Comparison of ENCODE assay signal across 9 mouse cellular contexts in genomic region chr2:79983222-79983632, GRCm38 (mm10).
DNase-seq lines count a peak whose midpoint lies in the region; ATAC-seq and TF ChIP-seq lines count a peak whose summit lies in the region.
"Had no signal": no experiment of that assay in that cellular context is flagged by ENCODE, and none has a peak within 500 bp of the region (broad histone marks: within the 10 kb centered on the region; RNA-seq: fewer than 3 reads in every experiment).

No protein-coding gene starts in this region.

- 59% methylated on average over 9 of the region's 9 CpGs for WGBS in forebrain, embryonic 14.5 days
- WGBS in forebrain, embryonic 11.5 days: 81% methylated on average over 9 of the region's 9 CpGs
- 32% methylated on average over 9 of the region's 9 CpGs for WGBS in stomach, postnatal 0 days

- no peak overlapping the region for H3K27ac ChIP-seq in forebrain, embryonic 14.5 days (ENCODE audit: low read depth, low read length)
- no peak overlapping the region for H3K27ac ChIP-seq in forebrain, embryonic 11.5 days (ENCODE audit: low read depth, low read length)
- no peak overlapping the region for H3K27ac ChIP-seq in stomach, postnatal 0 days (replicated peaks)
- H3K27ac ChIP-seq: layer of hippocampus, adult 2 months had no signal

- no peaks in the 10 kb centered on the region for H3K36me3 ChIP-seq in forebrain, embryonic 14.5 days (ENCODE audit: control insufficient read depth, insufficient read depth, low read length)
- H3K36me3 ChIP-seq in forebrain, embryonic 11.5 days (ENCODE audit: control insufficient read depth, insufficient read depth, low read length): no peaks in the 10 kb centered on the region
- no peaks in the 10 kb centered on the region for H3K36me3 ChIP-seq in stomach, postnatal 0 days (ENCODE audit: control insufficient read depth, insufficient read depth, low read length)

- peak; percentile 79 for ATAC-seq in forebrain, embryonic 14.5 days
- ATAC-seq in forebrain, embryonic 11.5 days (replicated peaks; ENCODE audit: low FRiP score): no peak
- peak; percentile 8; the same call in 1 of the 2 replicates for ATAC-seq in stomach, postnatal 0 days (ENCODE audit: low FRiP score, low TSS enrichment)
- no peak for ATAC-seq in cerebellum, adult (ENCODE audit: insufficient number of reproducible peaks, low FRiP score, low TSS enrichment)

- H3K4me3 ChIP-seq in forebrain, embryonic 14.5 days (ENCODE audit: low read depth, low read length): no peak overlapping the region
- no peak overlapping the region for H3K4me3 ChIP-seq in forebrain, embryonic 11.5 days (ENCODE audit: low read depth, low read length)
- H3K4me3 ChIP-seq in stomach, postnatal 0 days (ENCODE audit: low read depth, low read length): no peak overlapping the region
- H3K4me3 ChIP-seq: layer of hippocampus, adult 2 months had no signal

- H3K9ac ChIP-seq in forebrain, embryonic 14.5 days (ENCODE audit: low read length): no peak overlapping the region
- H3K9ac ChIP-seq in forebrain, embryonic 11.5 days (ENCODE audit: low read length): no peak overlapping the region
- H3K9ac ChIP-seq in stomach, postnatal 0 days (ENCODE audit: low read length): no peak overlapping the region

- no peak overlapping the region for H3K4me2 ChIP-seq in forebrain, embryonic 14.5 days (ENCODE audit: low read length)
- no peak overlapping the region for H3K4me2 ChIP-seq in forebrain, embryonic 11.5 days (ENCODE audit: low read depth, low read length, severe bottlenecking)
- peak overlapping the region; percentile 31; the same call in 1 of the 2 replicates for H3K4me2 ChIP-seq in stomach, postnatal 0 days (replicated peaks; ENCODE audit: low read depth)

- DNase-seq in forebrain, embryonic 14.5 days (ENCODE audit: low spot score): peak; percentile 67
- DNase-seq in forebrain, embryonic 11.5 days (ENCODE audit: low spot score): no peak
- DNase-seq in right cerebral cortex, adult 18-20 months: peak; percentile 23
- DNase-seq in right cerebral cortex, postnatal 10 days (ENCODE audit: low spot score in 2 of 2): no peak
- peak; percentile 51 for DNase-seq in kidney, postnatal 10 days
- no peak for DNase-seq in stomach, postnatal 0 days (ENCODE audit: low spot score)
- no peak for DNase-seq in layer of hippocampus, adult 9-11 months

- TF ChIP-seq EP300 in stomach, postnatal 0 days (optimal IDR thresholded peaks at IDR 0.05): no peak

- no peaks in the 10 kb centered on the region for H3K27me3 ChIP-seq in forebrain, embryonic 14.5 days (replicated peaks; ENCODE audit: control insufficient read depth, insufficient read depth, low read length)
- no peaks in the 10 kb centered on the region for H3K27me3 ChIP-seq in forebrain, embryonic 11.5 days (ENCODE audit: control insufficient read depth, insufficient read depth, low read length)
- H3K27me3 ChIP-seq in stomach, postnatal 0 days (ENCODE audit: control insufficient read depth, insufficient read depth, low read length): no peaks in the 10 kb centered on the region

- H3K9me3 ChIP-seq in forebrain, embryonic 14.5 days (replicated peaks; ENCODE audit: control insufficient read depth, low read length): no peaks in the 10 kb centered on the region
- no peaks in the 10 kb centered on the region for H3K9me3 ChIP-seq in forebrain, embryonic 11.5 days (ENCODE audit: control insufficient read depth, low read length)
- no peaks in the 10 kb centered on the region for H3K9me3 ChIP-seq in stomach, postnatal 0 days (ENCODE audit: control insufficient read depth, low read length)

- TF ChIP-seq CTCF in stomach, postnatal 0 days (IDR thresholded peaks at IDR 0.05; ENCODE audit: low read depth): no peak

- H3K4me1 ChIP-seq in forebrain, embryonic 14.5 days (ENCODE audit: control insufficient read depth, insufficient read depth, low read length): no peaks in the 10 kb centered on the region
- H3K4me1 ChIP-seq in forebrain, embryonic 11.5 days (replicated peaks; ENCODE audit: control insufficient read depth, insufficient read depth, low read length): no peaks in the 10 kb centered on the region
- H3K4me1 ChIP-seq in stomach, postnatal 0 days (replicated peaks; ENCODE audit: control insufficient read depth, insufficient read depth): no peaks in the 10 kb centered on the region

Comparison
In these comparisons a context has a peak if more than half of its experiments do, and no peak if none do; other contexts are left out.
1. ATAC-seq: peak in forebrain, embryonic 14.5 days (single experiment) and stomach, postnatal 0 days (single experiment); none in forebrain, embryonic 11.5 days (single experiment) and cerebellum, adult (single experiment).
2. DNase-seq: peak in forebrain, embryonic 14.5 days (single experiment), right cerebral cortex, adult 18-20 months (single experiment) and kidney, postnatal 10 days (single experiment); none in forebrain, embryonic 11.5 days (single experiment), right cerebral cortex, postnatal 10 days (0 of 2), stomach, postnatal 0 days (single experiment) and layer of hippocampus, adult 9-11 months (single experiment).